Mouse (Mus musculus) lung, postnatal 4 days (tissue): ENCODE results near the gene Slc9a8.

ENCODE experiments used
- DNase-seq, 2 experiments: peaks; one replicate each; pipeline ENCODE4 v3.0.0; 2021

Gene Slc9a8

GRCm38 (mm10) chr2:167483827-167484410 lies 62.4 kb downstream of the Slc9a8 start:
- no peak for DNase-seq

- no peak for DNase-seq
These were observed 63.4 kb downstream of the Slc9a8 start for GRCm38 (mm10) chr2:167484932-167485331.

- peak; percentile 51 to 61 for DNase-seq
These were observed 64.2 kb downstream of the Slc9a8 start for GRCm38 (mm10) chr2:167485501-167486377.

- no peak for DNase-seq
These were observed 65.1 kb downstream of the Slc9a8 start for GRCm38 (mm10) chr2:167486573-167486972.

GRCm38 (mm10) chr2:167487551-167487950 lies 66.0 kb downstream of the Slc9a8 start:
- no peak for DNase-seq

- no peak for DNase-seq
These were observed 66.5 kb downstream of the Slc9a8 start for GRCm38 (mm10) chr2:167487994-167488393.

GRCm38 (mm10) chr2:167490813-167491525 lies 69.5 kb downstream of the Slc9a8 start:
- no peak for DNase-seq

- peak; percentile 56 to 58 for DNase-seq
These were observed 70.5 kb downstream of the Slc9a8 start, which contains the start of gene Rnf114 for GRCm38 (mm10) chr2:167491757-167492708. Gene Rnf114 (plus strand): TSS chr2:167492645.

- DNase-seq: peak; percentile 93 to 94
These were observed 71.5 kb downstream of the Slc9a8 start, which contains the start of gene Spata2 for GRCm38 (mm10) chr2:167492713-167493636. Gene Spata2 (minus strand): TSS chr2:167492887.

- no peak for DNase-seq
These were observed 74.9 kb downstream of the Slc9a8 start for GRCm38 (mm10) chr2:167496437-167496836.

- peak; percentile 29 to 75 for DNase-seq
These were observed 75.8 kb downstream of the Slc9a8 start for GRCm38 (mm10) chr2:167497272-167497671.

- DNase-seq: no peak
These were observed 81.2 kb downstream of the Slc9a8 start for GRCm38 (mm10) chr2:167502554-167503252.

GRCm38 (mm10) chr2:167503253-167503895 lies 81.9 kb downstream of the Slc9a8 start:
- DNase-seq: peak; percentile 91 to 94

- DNase-seq: peak; percentile 73 to 77
These were observed 82.4 kb downstream of the Slc9a8 start for GRCm38 (mm10) chr2:167503896-167504349.

GRCm38 (mm10) chr2:167505127-167505526 lies 83.6 kb downstream of the Slc9a8 start:
- peak; percentile 61 to 63 for DNase-seq

GRCm38 (mm10) chr2:167506546-167507260 lies 85.2 kb downstream of the Slc9a8 start:
- DNase-seq: no peak

GRCm38 (mm10) chr2:167507719-167508385 lies 86.3 kb downstream of the Slc9a8 start:
- DNase-seq: peak in 1 of 2 experiments; percentile 54

GRCm38 (mm10) chr2:167508569-167508968 lies 87.1 kb downstream of the Slc9a8 start:
- DNase-seq: no peak
